Mouse (Mus musculus) embryonic facial prominence, embryonic 13.5 days (tissue): ENCODE data around the gene Col5a1. TPM values are rescaled to one million over a fixed set of nuclear protein-coding genes. Genes with fewer than 3 reads are reported as not detected.

Experiments used
- ATAC-seq: fragments of 200-750 bp; cut with Nextera tagmentation; 2 replicates; pipeline ENCODE4 v1.8.0; 2017; ENCODE audit warnings: low read depth; ENCODE audit not compliant: insufficient number of reproducible peaks, insufficient read depth, low FRiP score, low TSS enrichment
- H3K27ac ChIP-seq: fragments of 300-500 bp; sonication (generic); 2 replicates; pipeline ENCODE4 v1.5.1; 2015; ENCODE audit warnings: moderate library complexity, mild to moderate bottlenecking, inconsistent platforms
- H3K27me3 ChIP-seq: fragments of 300-500 bp; sonication (generic); 2 replicates; pipeline ENCODE4 v1.6.1; 2015; ENCODE audit warnings: mild to moderate bottlenecking, inconsistent platforms
- H3K36me3 ChIP-seq: fragments of 300-500 bp; sonication (generic); 2 replicates; pipeline ENCODE4 v1.6.1; 2015; ENCODE audit warnings: mild to moderate bottlenecking, inconsistent platforms
- H3K4me1 ChIP-seq: fragments of 300-500 bp; sonication (generic); 2 replicates; pipeline ENCODE4 v1.6.1; 2015; ENCODE audit warnings: inconsistent platforms
- H3K4me2 ChIP-seq: fragments of 300-500 bp; sonication (generic); 2 replicates; pipeline ENCODE4 v1.6.1; 2015; ENCODE audit warnings: moderate library complexity, mild to moderate bottlenecking, inconsistent platforms
- H3K4me3 ChIP-seq: fragments of 300-500 bp; sonication (generic); 2 replicates; pipeline ENCODE4 v1.5.1; 2015; ENCODE audit warnings: mild to moderate bottlenecking, inconsistent platforms
- H3K9ac ChIP-seq: fragments of 300-500 bp; sonication (generic); 2 replicates; pipeline ENCODE4 v1.6.1; 2015; ENCODE audit warnings: mild to moderate bottlenecking, inconsistent platforms
- H3K9me3 ChIP-seq: fragments of 300-500 bp; sonication (generic); 2 replicates; pipeline ENCODE4 v1.6.1; 2016; ENCODE audit warnings: inconsistent platforms
- WGBS: fragments of 180-500 bp; shearing (Covaris S2); methylation state at CpG from one replicate; pipeline ENCODE4 v1.1.7; 2015; ENCODE audit warnings: mixed read lengths; 5-methylcytosine and 5-hydroxymethylcytosine counted together
- polyA plus RNA-seq: library from polyadenylated mRNA; unstranded; fragments of >200 nt; fragmentation: Nextera tagmentation; extraction: Ambion mirVana; gene quantifications from 2 replicates; pipeline ENCODE4 v1.2.1, GENCODE M21; 2015

The Col5a1 gene
- polyA plus RNA-seq, 1 experiment from 2014 or later = 104 TPM

DNA sequence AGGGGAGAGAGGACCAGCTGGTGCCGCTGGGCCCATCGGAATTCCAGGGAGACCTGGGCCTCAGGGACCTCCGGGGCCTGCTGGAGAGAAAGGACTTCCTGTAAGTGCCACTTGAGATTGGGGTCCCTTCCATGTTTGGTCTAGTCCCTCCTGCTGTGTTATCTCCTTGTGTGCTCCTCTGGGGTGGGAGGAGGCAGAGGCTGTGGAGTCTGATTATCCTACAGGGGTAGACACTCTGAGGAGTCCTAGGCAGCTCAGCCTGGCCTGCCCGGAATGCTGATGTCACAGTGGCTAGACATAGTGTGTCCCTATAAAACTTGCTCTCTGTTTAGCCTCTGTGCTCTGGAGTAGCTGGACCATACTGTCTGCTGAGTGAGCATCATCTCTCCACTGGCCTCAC is 119.0 kb downstream of the Col5a1 start:
- ATAC-seq = no peak
- H3K4me2 ChIP-seq = no peak overlapping the region
- H3K27me3 ChIP-seq = no peaks in the 10 kb centered on the region
- no peak overlapping the region for H3K27ac ChIP-seq
- WGBS = 82% methylated on average over 4 of the region's 4 CpGs
- no peak overlapping the region for H3K4me3 ChIP-seq
- H3K9me3 ChIP-seq = no peaks in the 10 kb centered on the region
- H3K9ac ChIP-seq = no peak overlapping the region
- H3K36me3 ChIP-seq = peaks cover 100% of the 10 kb centered on the region
- H3K4me1 ChIP-seq = no peaks in the 10 kb centered on the region

DNA sequence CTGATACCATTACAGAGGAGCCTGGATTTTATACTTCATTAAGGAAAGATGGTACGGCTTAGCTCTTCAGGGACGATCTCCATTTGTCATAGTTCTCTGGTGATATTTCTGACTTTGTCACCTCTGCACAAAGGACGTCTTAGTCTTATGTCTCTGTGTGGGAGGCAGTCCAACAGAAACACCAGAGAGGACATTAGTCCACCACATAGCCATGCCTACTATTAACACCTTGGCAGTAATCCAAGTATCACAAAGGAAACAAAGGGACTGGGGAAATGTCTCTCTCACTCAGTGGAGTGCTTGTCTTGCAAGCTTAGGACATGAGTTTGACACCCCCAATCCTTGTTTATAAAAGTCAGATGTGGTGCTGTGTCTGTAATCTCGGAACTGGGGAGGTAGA is 122.0 kb downstream of the Col5a1 start:
- Histone ChIP-seq H3K4me1 (no peaks in the 10 kb centered on the region), H3K27ac (no peak overlapping the region), H3K9me3 (no peaks in the 10 kb centered on the region), H3K4me3 (no peak overlapping the region), H3K36me3 (peaks cover 100% of the 10 kb centered on the region), H3K27me3 (no peaks in the 10 kb centered on the region), H3K9ac (no peak overlapping the region), H3K4me2 (no peak overlapping the region)
- ATAC-seq = no peak
- WGBS = 70% methylated on average over 4 of the region's 4 CpGs

DNA sequence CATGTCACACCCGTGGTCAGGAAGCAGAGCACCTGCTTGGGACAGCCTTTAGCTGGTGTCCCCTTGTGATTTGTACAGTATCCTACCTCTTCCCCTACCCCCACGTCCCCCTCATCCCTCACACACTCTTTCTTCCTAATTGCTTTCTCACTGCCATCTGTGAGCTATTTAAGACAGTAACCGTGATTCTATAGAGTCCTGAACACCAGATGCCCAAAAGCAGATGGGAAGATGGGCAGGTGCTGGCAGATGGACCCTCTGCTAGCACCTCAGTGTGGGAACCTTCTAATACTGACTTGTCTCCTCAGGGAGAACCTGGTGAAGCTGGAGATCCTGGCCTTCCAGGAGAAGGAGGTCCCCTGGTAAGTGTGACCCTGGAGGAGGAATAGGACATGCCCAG is 126.1 kb downstream of the Col5a1 start:
- H3K36me3 ChIP-seq = peaks cover 99% of the 10 kb centered on the region
- no peak overlapping the region for H3K4me2 ChIP-seq
- H3K27me3 ChIP-seq = no peaks in the 10 kb centered on the region
- H3K27ac ChIP-seq = no peak overlapping the region
- no peak for ATAC-seq
- H3K9ac ChIP-seq = no peak overlapping the region
- H3K4me1 ChIP-seq = no peaks in the 10 kb centered on the region
- H3K4me3 ChIP-seq = no peak overlapping the region
- H3K9me3 ChIP-seq = no peaks in the 10 kb centered on the region
- WGBS = 71% methylated on average over 3 of the region's 3 CpGs

DNA sequence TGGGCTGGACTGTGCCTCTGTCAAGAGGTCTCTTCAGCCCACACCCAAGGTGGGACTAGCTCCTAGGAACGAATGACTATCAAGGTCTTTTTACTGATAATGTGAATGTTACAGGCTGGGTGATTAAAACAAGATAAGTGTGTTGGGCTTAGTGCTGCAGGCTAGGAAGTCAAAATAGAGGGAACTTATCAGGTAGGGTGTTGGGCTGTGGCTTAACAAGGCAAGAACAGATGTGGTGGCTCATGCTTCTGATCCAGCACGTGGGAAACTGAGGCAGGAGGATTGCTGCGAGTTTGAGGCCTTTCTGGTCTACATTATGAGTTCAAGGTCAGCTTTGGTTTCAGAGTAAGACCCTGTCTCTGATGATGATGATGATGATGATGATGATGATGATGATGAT is 128.6 kb downstream of the Col5a1 start:
- 91% methylated on average over 3 of the region's 3 CpGs for WGBS
- H3K4me1 ChIP-seq = no peaks in the 10 kb centered on the region
- H3K9me3 ChIP-seq = no peaks in the 10 kb centered on the region
- H3K36me3 ChIP-seq = peaks cover 98% of the 10 kb centered on the region
- H3K27me3 ChIP-seq = no peaks in the 10 kb centered on the region
- no peak overlapping the region for H3K4me2 ChIP-seq
- no peak overlapping the region for H3K27ac ChIP-seq
- ATAC-seq = no peak
- H3K9ac ChIP-seq = no peak overlapping the region
- H3K4me3 ChIP-seq = no peak overlapping the region

DNA sequence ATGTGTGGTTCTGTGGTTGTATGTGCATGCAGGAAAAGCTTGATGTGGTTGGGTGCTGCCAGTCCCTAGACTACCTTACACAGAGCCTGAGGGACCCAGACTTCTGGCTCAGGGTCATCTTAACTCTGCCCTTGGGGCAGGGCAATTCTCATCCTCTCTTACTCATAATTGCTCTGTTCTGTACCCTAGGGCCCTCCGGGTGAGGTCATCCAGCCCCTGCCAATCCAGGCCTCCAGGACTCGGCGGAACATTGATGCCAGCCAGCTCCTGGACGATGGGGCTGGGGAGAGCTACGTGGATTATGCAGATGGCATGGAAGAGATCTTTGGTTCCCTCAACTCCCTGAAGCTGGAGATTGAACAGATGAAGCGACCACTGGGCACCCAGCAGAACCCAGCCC is 138.2 kb downstream of the Col5a1 start:
- Histone ChIP-seq H3K9me3 (no peaks in the 10 kb centered on the region), H3K27ac (no peak overlapping the region), H3K4me2 (no peak overlapping the region), H3K9ac (no peak overlapping the region), H3K27me3 (no peaks in the 10 kb centered on the region), H3K4me1 (no peaks in the 10 kb centered on the region), H3K36me3 (peaks cover 93% of the 10 kb centered on the region), H3K4me3 (no peak overlapping the region)
- no peak for ATAC-seq
- 96% methylated on average over 6 of the region's 6 CpGs for WGBS

DNA sequence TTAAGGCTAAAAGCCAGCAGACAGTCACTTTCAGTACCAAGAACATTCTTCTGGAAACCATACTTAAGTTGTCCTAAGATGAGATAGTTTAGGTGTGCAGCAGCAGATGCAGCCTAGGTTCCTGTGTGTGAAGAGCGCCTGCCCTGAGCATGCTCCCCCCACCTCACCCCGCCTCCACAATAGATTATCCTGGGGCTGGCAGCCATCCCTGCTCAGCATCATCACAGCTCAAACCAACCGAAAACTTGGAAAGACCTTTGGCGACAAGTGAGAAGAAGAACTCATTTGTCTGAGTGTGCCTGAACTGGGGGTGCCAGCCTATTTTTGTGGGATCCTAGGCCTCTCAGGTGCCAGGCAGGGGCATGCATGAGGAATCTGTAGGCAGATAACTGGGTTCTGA is 139.6 kb downstream of the Col5a1 start:
- WGBS = 90% methylated on average over 4 of the region's 4 CpGs

DNA sequence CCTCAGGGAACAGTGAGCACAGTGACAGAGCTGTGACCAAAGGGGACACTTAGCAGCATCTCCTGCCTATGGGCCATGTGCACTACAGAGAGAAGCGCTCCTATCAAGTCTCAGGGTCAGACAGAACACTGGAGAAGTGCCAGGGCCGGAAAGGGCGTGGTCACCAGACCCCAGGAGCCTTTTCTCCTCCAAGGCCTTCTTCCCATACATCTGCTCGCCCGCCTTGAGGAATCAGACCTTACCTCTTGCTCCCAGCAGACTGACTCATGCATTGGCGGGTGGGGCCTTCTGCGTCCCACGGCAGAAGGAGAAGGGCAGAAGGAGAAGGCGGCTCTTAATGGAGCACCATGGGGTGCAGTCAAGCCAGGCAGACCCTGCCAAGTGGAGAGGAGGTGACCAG is 145.6 kb downstream of the Col5a1 start:
- Histone ChIP-seq H3K9ac (no peak overlapping the region), H3K27me3 (no peaks in the 10 kb centered on the region), H3K4me2 (no peak overlapping the region), H3K36me3 (peaks cover 99% of the 10 kb centered on the region), H3K27ac (no peak overlapping the region), H3K4me3 (no peak overlapping the region), H3K9me3 (no peaks in the 10 kb centered on the region), H3K4me1 (no peaks in the 10 kb centered on the region)
- ATAC-seq = no peak
- WGBS = 83% methylated on average over 7 of the region's 9 CpGs

More for the DNA sequence above, 139.6 kb downstream of the Col5a1 start:
- H3K4me1 ChIP-seq = no peaks in the 10 kb centered on the region
- no peak overlapping the region for H3K9ac ChIP-seq
- H3K36me3 ChIP-seq = peaks cover 93% of the 10 kb centered on the region
- H3K4me3 ChIP-seq = no peak overlapping the region
- no peak for ATAC-seq
- no peaks in the 10 kb centered on the region for H3K9me3 ChIP-seq
- no peak overlapping the region for H3K27ac ChIP-seq
- no peaks in the 10 kb centered on the region for H3K27me3 ChIP-seq
- no peak overlapping the region for H3K4me2 ChIP-seq

DNA sequence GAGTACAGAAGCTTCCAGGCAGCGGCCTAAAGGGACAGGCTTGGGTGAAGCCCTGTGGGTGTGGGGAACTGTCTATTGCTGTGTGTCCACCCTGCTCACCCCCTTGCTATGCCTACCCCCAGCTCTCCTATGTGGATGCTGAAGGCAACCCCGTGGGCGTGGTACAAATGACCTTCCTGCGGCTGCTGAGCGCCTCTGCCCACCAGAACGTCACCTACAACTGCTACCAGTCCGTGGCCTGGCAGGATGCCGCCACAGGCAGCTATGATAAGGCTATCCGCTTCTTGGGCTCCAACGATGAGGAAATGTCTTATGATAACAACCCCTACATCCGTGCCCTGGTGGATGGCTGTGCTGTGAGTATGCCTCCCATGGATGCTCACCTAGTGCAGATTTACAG is 146.2 kb downstream of the Col5a1 start:
- Histone ChIP-seq H3K9me3 (no peaks in the 10 kb centered on the region), H3K27ac (no peak overlapping the region), H3K4me1 (no peaks in the 10 kb centered on the region), H3K4me3 (no peak overlapping the region), H3K27me3 (no peaks in the 10 kb centered on the region), H3K36me3 (peaks cover 99% of the 10 kb centered on the region), H3K4me2 (no peak overlapping the region), H3K9ac (no peak overlapping the region)
- ATAC-seq = no peak
- 93% methylated on average over 11 of the region's 11 CpGs for WGBS

DNA sequence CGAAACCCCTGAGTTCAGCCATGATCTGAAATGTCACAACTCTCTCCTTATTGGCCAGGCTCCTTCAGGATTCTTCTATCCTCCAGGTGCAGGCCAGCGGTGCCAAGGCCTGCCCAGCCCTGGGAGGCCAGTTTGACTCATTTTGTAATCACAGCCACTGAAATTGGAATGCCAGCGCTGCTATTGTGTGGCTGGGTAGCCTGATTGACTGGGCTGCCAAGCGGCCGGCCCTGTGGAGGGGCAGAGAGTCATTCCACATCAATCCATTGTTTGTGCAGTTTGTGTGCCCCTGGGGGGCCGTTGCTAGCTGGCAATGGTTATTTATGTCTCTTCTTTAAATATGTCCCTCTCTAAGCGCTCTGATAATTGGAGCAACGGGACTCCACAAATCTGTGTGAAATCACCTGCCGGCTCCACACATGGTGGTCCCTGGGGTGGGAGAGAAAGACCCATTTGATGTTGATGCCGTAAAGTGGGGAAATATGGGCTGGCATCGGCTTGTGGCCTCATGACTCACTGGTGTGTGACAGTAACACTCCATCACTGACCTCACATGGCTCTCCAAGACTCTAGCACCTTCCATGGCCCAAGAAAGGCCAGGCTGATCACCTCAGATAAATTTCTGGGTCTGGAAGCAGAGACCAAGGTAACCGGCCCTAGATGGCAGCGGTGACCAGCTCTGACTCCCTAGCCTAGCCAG is 147.9 kb downstream of the Col5a1 start:
- Histone ChIP-seq H3K9ac (no peak overlapping the region), H3K4me3 (no peak overlapping the region), H3K36me3 (peaks cover 98% of the 10 kb centered on the region), H3K4me2 (no peak overlapping the region), H3K27me3 (no peaks in the 10 kb centered on the region), H3K4me1 (peaks cover 11% of the 10 kb centered on the region; the same call in 1 of the 2 replicates), H3K27ac (no peak overlapping the region), H3K9me3 (no peaks in the 10 kb centered on the region)
- no peak for ATAC-seq
- WGBS = 83% methylated on average over 13 of the region's 13 CpGs

DNA sequence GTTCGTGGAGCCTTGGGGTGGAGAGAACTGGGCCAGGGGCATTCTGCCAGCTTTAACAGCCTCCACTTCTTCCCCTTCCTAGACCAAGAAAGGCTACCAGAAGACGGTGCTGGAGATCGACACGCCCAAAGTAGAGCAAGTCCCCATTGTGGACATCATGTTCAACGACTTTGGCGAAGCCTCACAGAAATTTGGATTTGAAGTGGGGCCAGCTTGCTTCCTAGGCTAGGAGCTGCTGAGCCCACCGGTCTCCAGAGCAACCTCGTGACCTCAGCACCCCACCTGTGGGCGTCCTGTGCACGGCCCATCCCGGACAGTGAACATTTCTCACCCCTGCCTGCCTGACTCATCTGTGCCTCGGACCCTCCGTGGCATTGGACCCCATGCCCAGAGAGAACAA is 150.6 kb downstream of the Col5a1 start:
- Histone ChIP-seq H3K4me2 (no peak overlapping the region), H3K9ac (no peak overlapping the region), H3K36me3 (peaks cover 80% of the 10 kb centered on the region), H3K27ac (no peak overlapping the region), H3K27me3 (no peaks in the 10 kb centered on the region), H3K4me3 (no peak overlapping the region), H3K4me1 (peaks cover 11% of the 10 kb centered on the region; the same call in 1 of the 2 replicates), H3K9me3 (no peaks in the 10 kb centered on the region)
- 94% methylated on average over 13 of the region's 13 CpGs for WGBS
- no peak for ATAC-seq

DNA sequence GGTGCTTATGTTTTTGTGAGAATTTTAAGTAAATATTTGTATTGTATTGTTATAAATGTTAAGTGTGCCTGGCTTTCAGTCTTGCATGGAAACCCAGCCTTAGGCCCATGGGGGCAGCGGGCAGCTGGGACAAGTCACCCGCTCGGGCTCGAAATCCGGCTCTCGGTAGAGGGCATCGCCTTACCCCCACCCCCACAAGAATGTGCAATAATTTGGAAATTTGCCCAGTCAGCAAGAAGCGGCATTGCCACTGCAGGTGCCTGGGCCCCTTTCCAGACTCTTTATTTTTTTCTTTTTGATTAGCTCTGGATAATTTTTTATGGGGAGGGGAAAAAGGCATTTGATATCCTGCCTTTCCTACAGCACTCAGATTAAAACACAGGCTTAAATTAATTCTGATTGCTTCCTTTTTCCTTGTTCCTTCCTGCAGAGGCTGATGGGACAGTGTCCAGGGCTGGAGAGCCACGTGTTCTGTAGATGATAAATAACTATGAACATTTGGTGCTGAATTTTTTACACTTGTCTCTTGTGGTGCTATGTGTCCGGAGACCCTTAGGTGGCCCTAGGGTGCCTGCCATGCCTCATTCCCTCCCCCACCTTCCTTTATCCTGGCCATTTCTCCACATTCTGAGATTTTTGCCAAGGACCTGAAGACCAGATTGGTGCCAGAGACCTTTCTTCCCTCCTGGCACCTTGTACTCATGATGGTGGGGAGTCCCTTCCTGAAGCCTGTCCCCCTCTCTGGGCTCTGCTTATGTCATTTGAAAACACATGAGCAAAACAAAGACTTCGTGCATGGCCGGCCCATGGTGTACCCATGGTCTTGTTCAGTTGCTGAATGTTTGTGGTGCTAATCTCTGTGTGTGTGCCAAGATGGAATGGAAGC is 151.5 kb downstream of the Col5a1 start:
- peaks cover 11% of the 10 kb centered on the region; the same call in 1 of the 2 replicates for H3K4me1 ChIP-seq
- H3K9me3 ChIP-seq = no peaks in the 10 kb centered on the region
- H3K4me3 ChIP-seq = no peak overlapping the region
- H3K4me2 ChIP-seq = no peak overlapping the region
- ATAC-seq = no peak
- H3K9ac ChIP-seq = no peak overlapping the region
- no peaks in the 10 kb centered on the region for H3K27me3 ChIP-seq
- peaks cover 70% of the 10 kb centered on the region for H3K36me3 ChIP-seq
- WGBS = 68% methylated on average over 12 of the region's 12 CpGs
- H3K27ac ChIP-seq = no peak overlapping the region
